Mouse (Mus musculus) WW6 (cell line): ENCODE data around the gene Amotl1.
"Not testable (repeated sequence)": the region's sequence is repeated elsewhere in the genome, so short reads cannot be mapped to it uniquely, and the experiment has no call there.

ENCODE experiments used
- DNase-seq: peaks from one replicate; pipeline ENCODE4 v3.0.0-alpha.2; 2013; ENCODE audit warnings: low read depth, low spot score

The Amotl1 gene

DNA sequence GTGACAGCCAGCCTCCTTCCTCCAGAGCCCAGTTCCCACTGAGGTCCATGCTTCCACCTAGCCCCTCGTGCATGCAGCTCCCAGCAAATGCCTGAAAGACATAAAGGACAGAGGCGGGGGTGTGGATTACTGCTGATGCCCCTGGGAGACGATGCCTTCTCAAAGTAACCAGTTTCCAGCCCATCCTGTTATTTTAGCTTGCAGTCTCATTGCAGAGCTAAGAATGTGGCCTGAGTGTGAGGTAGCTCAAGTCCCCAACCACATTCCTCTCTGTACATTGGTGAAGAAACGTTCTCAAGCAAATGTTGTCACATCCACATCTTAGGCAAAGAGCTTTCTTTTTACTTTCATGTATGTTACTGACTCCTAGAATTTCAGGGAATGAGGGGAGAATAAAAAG, at the start of gene Amotl1:
TSS of gene Amotl1 (minus strand) at position 101 of the 400 bp plus-strand sequence.
- no peak for DNase-seq

GRCm38 (mm10) chr9:14689376-14690108, 44.7 kb upstream of the Amotl1 start:
- DNase-seq: no peak

GRCm38 (mm10) chr9:14684363-14684762, 39.5 kb upstream of the Amotl1 start:
- DNase-seq: no peak

GRCm38 (mm10) chr9:14682741-14683140, 37.9 kb upstream of the Amotl1 start:
- DNase-seq: no peak

DNA sequence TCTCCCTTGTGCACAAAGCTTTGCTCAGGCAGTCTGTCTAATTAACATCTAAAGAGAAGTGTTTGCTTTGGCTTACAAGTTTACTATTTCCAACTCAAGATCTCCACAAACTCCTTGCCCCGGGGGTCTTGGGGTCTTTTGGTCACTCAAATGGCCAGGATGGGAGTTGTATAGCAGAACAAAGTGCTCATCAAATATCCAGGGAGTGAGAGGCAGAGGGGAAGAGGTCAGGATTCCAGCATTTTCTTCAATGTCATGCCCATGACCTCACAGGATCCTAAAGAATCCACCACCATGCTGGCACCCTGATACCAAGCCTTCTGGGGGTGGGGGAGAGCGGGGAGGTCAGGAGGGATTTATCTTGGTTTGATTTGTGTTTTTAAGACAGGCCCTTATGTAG, 35.7 kb upstream of the Amotl1 start:
- no peak for DNase-seq

GRCm38 (mm10) chr9:14675707-14676691, 31.1 kb upstream of the Amotl1 start:
- DNase-seq: no peak

DNA sequence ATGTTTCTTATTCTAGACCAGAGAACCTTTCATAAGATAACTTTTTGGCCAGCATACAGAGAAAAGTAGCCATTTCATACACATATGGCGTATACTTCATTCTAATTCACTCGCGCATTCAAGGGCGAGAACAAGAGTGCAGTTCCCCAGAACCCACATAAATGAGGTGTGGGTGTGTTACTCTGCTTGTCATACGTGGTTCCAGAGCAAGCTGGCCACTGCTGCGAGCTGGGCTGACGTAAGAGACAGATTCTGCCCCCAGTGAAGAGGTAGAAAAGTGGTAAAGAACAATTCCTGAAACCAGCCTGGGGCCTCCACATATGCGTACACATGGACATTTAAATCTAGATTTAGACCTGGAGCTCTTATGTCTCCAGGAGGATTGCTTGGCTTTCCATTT, 29.6 kb upstream of the Amotl1 start:
- DNase-seq: no peak

GRCm38 (mm10) chr9:14673109-14673508, 28.3 kb upstream of the Amotl1 start:
- no peak for DNase-seq

DNA sequence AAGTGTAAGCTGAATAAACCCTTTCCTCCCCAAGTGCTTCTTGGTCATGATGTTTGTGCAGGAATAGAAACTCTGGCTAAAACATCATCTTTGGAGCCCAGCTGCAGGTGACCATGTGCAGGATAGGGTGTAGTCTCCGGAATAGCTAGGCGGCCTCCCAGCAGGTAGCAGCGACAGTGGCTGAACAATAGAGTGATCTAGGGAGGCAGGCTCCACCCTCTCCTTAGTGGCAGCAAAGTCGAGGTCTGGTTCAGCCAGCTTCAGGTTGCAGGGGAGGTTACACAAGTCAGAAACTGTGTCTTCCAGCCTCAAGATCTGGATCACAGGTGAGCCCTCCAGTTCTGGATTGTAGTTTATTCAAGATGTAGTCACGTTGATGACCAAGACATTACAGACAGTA, 27.1 kb upstream of the Amotl1 start:
- not testable (repeated sequence) for DNase-seq

DNA sequence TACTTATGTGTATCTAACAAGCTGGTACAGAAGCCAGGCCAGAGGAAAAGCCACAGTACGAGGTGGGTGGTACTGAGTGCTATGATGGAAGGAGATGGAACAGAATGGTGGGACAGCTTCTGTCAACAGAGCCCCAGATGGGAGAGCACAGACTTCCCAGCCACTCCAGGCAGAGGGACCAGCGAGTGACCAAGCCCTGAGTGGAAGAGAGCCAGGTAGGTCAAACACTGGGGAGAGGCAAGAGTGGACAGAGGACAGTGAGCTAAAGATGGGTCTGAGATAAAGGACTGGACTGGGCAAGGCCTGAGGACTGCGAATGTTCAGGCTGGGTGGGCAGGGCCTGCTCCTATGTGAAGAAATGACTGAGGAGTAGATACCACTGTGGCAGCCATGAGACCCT, 23.5 kb upstream of the Amotl1 start:
- no peak for DNase-seq

GRCm38 (mm10) chr9:14666071-14666470, 21.2 kb upstream of the Amotl1 start:
- DNase-seq: no peak

GRCm38 (mm10) chr9:14663591-14663990, 18.7 kb upstream of the Amotl1 start:
- DNase-seq: no peak

DNA sequence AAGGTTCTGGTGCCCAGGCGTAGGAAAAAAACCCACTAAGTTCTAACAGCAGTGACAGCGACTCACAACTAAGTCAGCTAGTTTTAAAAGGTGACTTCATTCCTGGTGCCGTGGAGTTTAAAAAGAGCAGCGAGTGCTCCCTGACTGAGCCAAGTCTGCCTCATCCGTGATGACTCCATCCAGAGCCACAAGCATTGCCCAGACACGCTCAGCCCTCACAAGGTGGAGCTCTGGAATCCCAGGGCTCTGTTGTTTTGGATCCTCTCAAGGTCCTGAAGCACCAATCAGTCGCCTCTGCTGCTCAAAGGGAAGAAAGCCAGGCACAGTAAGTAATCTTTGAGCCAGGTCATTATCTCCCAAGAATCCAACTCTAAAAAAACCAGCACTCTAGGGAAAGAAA, 18.0 kb upstream of the Amotl1 start:
- no peak for DNase-seq

GRCm38 (mm10) chr9:14662138-14662537, 17.3 kb upstream of the Amotl1 start:
- DNase-seq: no peak

- DNase-seq: no peak
These were observed 13.1 kb upstream of the Amotl1 start for GRCm38 (mm10) chr9:14657926-14658325.

DNA sequence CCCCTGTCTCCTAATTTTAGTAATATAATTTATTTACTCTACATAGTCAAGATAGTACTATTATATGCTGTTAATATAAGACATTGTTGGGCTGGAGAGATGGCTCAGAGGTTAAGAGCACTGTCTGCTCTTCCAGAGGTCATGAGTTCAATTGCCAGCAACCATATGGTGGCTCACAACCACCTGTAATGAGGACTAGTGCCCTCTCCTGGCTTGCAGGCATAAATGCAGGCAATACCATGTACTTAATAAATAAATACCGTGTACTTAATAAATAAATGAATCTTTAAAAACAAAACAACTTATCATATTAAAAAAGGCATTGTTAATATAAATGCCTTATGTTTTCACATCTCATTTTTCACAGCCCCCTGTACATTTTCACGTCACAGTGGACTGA, 9.2 kb upstream of the Amotl1 start:
- DNase-seq: no peak

DNA sequence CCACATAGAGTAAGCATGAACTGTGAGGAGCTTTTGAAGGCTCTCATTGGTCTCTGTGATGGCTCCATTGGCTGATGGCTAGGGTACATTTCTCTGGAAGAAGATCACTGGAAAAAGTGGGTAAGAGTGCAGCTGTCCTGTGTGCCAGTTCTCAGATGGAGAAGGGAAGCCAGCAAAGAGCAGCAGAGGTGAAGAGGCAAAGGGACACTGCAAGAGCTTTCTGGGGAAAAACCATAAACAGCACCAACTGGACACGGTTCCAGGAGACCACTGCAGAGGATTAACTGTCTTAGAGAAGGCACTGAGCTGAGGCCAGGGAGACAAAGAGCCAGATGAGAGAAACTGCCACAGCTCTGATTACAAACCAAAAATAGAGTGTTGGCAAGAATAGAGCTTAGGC, 7.9 kb upstream of the Amotl1 start:
- DNase-seq: no peak

GRCm38 (mm10) chr9:14647849-14648248, 3.0 kb upstream of the Amotl1 start:
- DNase-seq: no peak

DNA sequence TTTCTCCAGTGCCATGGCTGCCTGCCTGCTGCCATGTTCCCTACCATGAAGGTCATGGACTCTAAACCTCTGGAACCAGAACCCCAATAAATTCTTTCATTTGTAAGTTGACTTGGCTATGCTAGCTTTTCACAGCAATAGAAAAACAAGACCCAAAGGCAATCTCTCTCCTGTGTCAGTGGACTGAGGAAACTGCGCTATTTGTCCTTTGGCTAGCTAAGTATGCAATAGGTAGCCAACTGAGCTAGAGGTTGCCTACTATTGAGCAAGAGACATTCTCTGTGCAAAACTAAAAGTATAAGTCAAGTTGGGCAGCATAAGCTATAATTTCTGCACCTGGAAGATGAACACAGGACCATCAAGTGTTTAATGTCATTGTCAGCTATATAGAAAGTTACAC, 1.8 kb upstream of the Amotl1 start:
- DNase-seq: no peak

- no peak for DNase-seq
These were observed 1.2 kb upstream of the Amotl1 start for GRCm38 (mm10) chr9:14646061-14646460.

DNA sequence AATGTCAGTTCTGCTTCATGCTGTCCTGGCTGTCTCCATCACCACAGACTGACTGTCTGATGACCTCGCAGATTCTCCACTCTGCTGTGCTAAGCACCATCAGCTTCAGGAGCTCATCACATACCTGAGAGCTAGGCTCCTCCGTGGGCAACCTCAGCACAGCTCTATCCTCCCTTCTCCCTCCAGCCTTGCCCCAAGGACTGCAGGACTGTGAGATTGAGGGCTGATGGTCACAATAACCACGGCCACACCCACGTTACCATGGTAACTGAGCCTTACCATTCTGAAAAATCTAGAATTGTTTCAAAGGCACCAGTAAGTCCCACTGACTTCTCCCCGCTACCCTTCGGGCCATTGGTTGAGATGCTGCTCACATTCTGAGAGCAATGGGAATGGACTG, 1.5 kb downstream of the Amotl1 start:
- DNase-seq: no peak

DNA sequence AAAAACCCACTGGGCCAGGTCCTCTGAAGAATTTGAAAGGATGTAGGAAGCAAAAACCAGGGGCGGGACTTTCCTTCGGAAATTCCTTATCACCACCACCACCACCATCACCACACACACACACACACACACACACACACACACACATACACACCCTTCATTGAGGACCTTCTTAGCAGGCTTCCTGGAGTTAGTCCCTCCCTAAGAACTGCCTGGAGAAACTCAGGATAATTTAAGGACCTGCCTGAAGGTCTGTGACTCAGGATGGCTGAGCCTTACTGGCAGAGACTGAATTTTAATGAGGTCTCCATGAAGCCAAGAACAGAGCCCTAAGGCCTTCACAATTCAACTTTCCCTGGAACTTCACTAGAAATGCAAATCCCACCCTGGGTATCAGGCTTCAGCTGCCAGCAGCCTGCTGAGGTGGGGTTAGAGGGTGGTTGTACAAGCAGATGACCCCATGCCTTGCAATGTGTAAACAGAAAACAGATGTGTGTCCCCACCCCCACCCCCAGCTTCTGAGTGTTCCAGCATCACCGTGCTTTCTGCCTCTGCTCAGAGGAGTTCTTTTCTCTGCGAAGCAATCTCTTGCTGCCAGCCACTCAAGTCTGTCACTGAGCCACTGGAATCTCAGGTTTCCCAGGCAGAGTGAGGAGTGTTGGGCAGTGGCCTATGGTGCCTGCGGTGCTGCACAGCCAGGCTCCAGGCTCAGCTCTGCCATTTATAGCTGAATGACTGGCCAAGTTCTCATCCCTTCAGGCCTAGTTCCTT, 2.4 kb downstream of the Amotl1 start:
- DNase-seq: no peak
